Mouse (Mus musculus): ENCODE measurements at regions not wholly inside any gene's neighbourhood (a gene's known extent, or its start where the extent isn't known, plus 50 kb on each side); places are given as distances from the start of the nearest gene placed in this dataset.
A peak's percentile ranks its signal among the peaks of the same experiment; 100 is the strongest.

GRCm38 (mm10) chr1:114835926-114836325, 848.6 kb upstream of the Cntnap5a start:
- DNase-seq (ENCODE audit: low spot score in 2 of 2): no peak

GRCm38 (mm10) chr1:114849671-114850070, 834.9 kb upstream of the Cntnap5a start:
- DNase-seq (ENCODE audit: low spot score in 2 of 2): no peak

- DNase-seq (ENCODE audit: low spot score in 2 of 2): no peak
Measured at GRCm38 (mm10) chr1:114860983-114861382, 823.6 kb upstream of the Cntnap5a start.

- DNase-seq (ENCODE audit: low spot score in 2 of 2): peak in 1 of 2 experiments; percentile 1
Measured at GRCm38 (mm10) chr1:114862927-114863326, 821.6 kb upstream of the Cntnap5a start.

GRCm38 (mm10) chr1:114875791-114876190, 808.8 kb upstream of the Cntnap5a start:
- no peak for DNase-seq (ENCODE audit: low spot score in 2 of 2)

Data from cerebellum, postnatal 4 days (tissue).